Mouse (Mus musculus) forebrain, embryonic 16.5 days (tissue): ENCODE results near the gene 1110008P14Rik. TPM values are rescaled to one million over a fixed set of nuclear protein-coding genes. Genes with fewer than 3 reads are reported as not detected.
"Not testable (repeated sequence)": the region's sequence is repeated elsewhere in the genome, so short reads cannot be mapped to it uniquely, and the experiment has no call there.

Source experiments
- ATAC-seq: fragments of 200-750 bp; cut with Nextera tagmentation; 2 replicates; pipeline ENCODE4 v1.8.0; 2017; ENCODE audit warnings: mild to moderate bottlenecking, moderate library complexity
- H3K27ac ChIP-seq: fragments of 300-500 bp; sonication (generic); 2 replicates; pipeline ENCODE4 v1.5.1; 2014; ENCODE audit warnings: low read length, control low read depth
- H3K27me3 ChIP-seq: fragments of 300-500 bp; sonication (generic); replicated peaks from 2 replicates; pipeline ENCODE4 v1.6.1; 2014; ENCODE audit warnings: low read length; ENCODE audit not compliant: control insufficient read depth, insufficient read depth
- H3K36me3 ChIP-seq: fragments of 300-500 bp; sonication (generic); 2 replicates; pipeline ENCODE4 v1.6.1; 2014; ENCODE audit not compliant: control insufficient read depth, insufficient read depth
- H3K4me1 ChIP-seq: fragments of 300-500 bp; sonication (generic); replicated peaks from 2 replicates; pipeline ENCODE4 v1.6.1; 2014; ENCODE audit warnings: low read length; ENCODE audit not compliant: control insufficient read depth, insufficient read depth
- H3K4me2 ChIP-seq: fragments of 300-500 bp; sonication (generic); 2 replicates; pipeline ENCODE4 v1.6.1; 2014; ENCODE audit warnings: mild to moderate bottlenecking, low read length, control low read depth
- H3K4me3 ChIP-seq: fragments of 300-500 bp; sonication (generic); replicated peaks from 2 replicates; pipeline ENCODE4 v1.5.1; 2014; ENCODE audit warnings: mild to moderate bottlenecking, low read length, control low read depth
- H3K9ac ChIP-seq: fragments of 300-500 bp; sonication (generic); replicated peaks from 2 replicates; pipeline ENCODE4 v1.6.1; 2014; ENCODE audit warnings: low read depth, low read length, control low read depth
- H3K9me3 ChIP-seq: fragments of 300-500 bp; sonication (generic); 2 replicates; pipeline ENCODE4 v1.6.1; 2016; ENCODE audit warnings: low read length; ENCODE audit not compliant: control insufficient read depth
- WGBS: fragments of 180-500 bp; shearing (Covaris S2); extraction: QIAGEN DNeasy Blood & Tissue Kit; methylation state at CpG from one replicate; pipeline ENCODE4 v1.1.7; 2014; 5-methylcytosine and 5-hydroxymethylcytosine counted together
- polyA plus RNA-seq: library from polyadenylated mRNA; unstranded; fragments of >200 nt; fragmentation: Nextera tagmentation; extraction: Ambion mirVana; gene quantifications from 2 replicates; pipeline ENCODE4 v1.2.1, GENCODE M21; 2015

The 1110008P14Rik gene
- polyA plus RNA-seq, 1 experiment from 2014 or later = 77.7 TPM

DNA sequence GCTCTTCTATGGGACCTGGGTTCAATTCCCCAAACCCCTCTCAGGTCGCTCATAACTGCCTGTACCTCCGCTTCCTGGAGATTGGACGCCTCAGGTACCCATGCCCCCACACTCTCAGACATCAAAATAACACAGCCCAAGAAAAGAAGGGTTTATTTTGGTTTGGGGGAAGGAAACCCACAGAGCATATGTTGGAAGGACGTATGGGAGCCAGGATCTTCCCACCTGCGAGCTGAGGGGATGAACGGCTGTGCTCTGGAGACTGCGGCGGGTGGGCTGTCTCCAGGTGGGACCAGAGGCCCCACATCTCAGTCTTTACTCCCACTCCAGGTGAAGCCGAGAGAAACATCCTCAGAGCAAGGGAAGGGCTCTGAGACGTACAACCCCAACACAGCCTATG is 4.8 kb downstream of the 1110008P14Rik start:
- H3K4me2 ChIP-seq = no peak overlapping the region
- H3K4me1 ChIP-seq = peaks cover 4% of the 10 kb centered on the region
- no peak overlapping the region for H3K4me3 ChIP-seq
- H3K27ac ChIP-seq = no peak overlapping the region
- H3K36me3 ChIP-seq = peaks cover 47% of the 10 kb centered on the region
- no peaks in the 10 kb centered on the region for H3K27me3 ChIP-seq
- ATAC-seq = no peak
- H3K9ac ChIP-seq = no peak overlapping the region
- whole genome bisulfite sequencing = 93% methylated on average over 10 of the region's 10 CpGs
- H3K9me3 ChIP-seq = no peaks in the 10 kb centered on the region

DNA sequence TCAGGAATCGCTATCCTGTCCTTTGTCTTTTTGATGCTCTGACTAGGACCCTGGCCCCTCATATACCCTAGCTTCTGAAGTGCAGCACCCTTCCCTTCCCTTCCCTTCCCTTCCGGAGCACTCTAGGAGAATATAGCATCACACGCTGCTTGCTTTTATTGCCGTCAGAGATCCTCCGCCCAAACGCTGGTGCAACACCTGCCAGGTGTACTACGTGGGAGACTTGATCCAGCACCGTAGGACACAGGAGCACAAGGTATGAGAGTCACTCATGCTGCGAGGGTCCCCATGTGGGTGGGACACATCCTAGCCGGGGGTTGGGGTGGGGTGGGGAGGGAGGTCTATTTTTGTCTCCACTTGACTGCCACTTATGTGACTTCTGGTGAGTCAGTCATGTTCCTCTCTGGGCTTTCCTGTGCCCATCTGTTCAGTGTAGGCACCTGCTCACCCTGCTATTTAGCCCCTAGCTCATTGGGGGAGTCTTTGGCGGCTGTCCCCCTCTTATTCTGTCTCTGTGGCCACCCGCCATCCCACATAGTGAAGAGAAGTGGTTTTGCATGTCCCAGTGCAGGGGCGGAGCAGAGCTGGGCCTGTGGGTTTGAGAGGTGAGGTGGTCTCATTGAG is 6.3 kb downstream of the 1110008P14Rik start:
- 95% methylated on average over 13 of the region's 13 CpGs for WGBS
- H3K4me1 ChIP-seq = no peaks in the 10 kb centered on the region

DNA sequence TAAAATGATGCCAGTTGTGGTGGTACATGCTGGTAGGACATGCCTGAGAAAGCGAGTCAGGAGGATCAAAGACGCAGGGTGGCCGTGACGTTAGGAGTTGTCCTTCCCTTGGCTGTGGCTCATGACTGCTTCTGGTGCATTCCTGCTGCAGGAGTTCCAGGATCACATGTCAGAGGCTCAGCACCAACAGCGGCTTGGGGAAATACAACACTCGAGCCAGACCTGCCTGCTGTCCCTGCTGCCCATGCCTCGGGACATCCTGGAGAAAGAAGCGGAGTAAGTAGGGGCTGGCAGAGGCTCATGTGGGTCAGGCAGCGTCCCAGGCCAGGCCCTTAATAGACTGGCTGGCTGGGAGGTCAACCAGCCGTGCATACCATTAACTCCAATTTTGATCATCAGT is 7.5 kb downstream of the 1110008P14Rik start:
- ATAC-seq = no peak
- Histone ChIP-seq H3K36me3 (peaks cover 55% of the 10 kb centered on the region), H3K9ac (no peak overlapping the region), H3K9me3 (no peaks in the 10 kb centered on the region), H3K4me3 (no peak overlapping the region), H3K27me3 (no peaks in the 10 kb centered on the region), H3K4me2 (no peak overlapping the region), H3K27ac (no peak overlapping the region), H3K4me1 (no peaks in the 10 kb centered on the region)
- 92% methylated on average over 10 of the region's 10 CpGs for WGBS

More for the DNA sequence above, 6.3 kb downstream of the 1110008P14Rik start:
- H3K4me3 ChIP-seq = no peak overlapping the region
- H3K9me3 ChIP-seq = no peaks in the 10 kb centered on the region
- H3K9ac ChIP-seq = no peak overlapping the region
- ATAC-seq = no peak
- no peak overlapping the region for H3K4me2 ChIP-seq
- H3K27me3 ChIP-seq = no peaks in the 10 kb centered on the region
- H3K27ac ChIP-seq = no peak overlapping the region
- H3K36me3 ChIP-seq = peaks cover 52% of the 10 kb centered on the region

DNA sequence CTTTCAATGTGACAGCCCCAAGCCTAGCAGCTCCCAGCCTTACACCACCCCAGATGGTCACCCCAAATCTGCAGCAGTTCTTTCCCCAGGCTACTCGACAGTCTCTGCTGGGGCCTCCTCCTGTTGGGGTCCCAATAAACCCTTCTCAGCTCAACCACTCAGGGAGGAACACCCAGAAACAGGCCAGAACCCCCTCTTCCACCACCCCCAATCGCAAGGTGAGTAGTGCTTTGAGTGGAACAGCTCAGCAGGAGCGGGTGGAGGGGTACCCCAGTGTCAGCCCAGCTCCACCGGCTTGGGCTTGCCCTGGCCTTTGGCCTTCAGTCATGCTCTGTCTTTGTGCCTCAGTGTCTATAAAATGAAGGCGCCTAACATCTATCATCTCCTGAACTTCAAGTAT is 14.4 kb downstream of the 1110008P14Rik start:
- WGBS = 98% methylated on average over 5 of the region's 5 CpGs
- H3K27me3 ChIP-seq = no peaks in the 10 kb centered on the region
- peaks cover 27% of the 10 kb centered on the region for H3K36me3 ChIP-seq

DNA sequence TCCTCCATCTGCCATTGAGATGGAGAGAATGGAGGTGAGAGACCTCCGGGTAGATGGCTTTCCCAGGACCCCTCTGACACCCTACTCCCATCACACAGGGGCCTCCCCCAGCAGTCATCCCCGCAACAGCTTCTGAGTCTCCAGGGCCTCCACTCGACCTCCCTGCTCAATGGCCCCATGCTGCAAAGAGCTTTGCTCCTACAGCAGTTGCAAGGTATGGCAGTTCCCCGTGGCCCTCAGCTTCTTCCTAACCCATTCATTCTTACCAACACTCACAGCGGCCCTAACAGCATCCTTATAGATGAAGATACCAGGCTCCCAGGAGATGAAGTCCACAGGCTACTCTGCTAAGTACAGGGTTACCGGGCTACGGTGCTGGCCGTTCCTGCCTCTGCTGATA is 17.6 kb downstream of the 1110008P14Rik start:
- H3K9ac ChIP-seq = no peak overlapping the region; the same call in 1 of the 2 replicates
- no peak overlapping the region for H3K27ac ChIP-seq
- no peak for ATAC-seq
- peak overlapping the region; percentile 96 for H3K4me3 ChIP-seq
- H3K4me1 ChIP-seq = peaks cover 23% of the 10 kb centered on the region
- H3K4me2 ChIP-seq = peak overlapping the region; percentile 86
- no peaks in the 10 kb centered on the region for H3K9me3 ChIP-seq
- H3K27me3 ChIP-seq = peaks cover 10% of the 10 kb centered on the region
- H3K36me3 ChIP-seq = peaks cover 14% of the 10 kb centered on the region
- 83% methylated on average over 8 of the region's 8 CpGs for WGBS

More for the DNA sequence above, 14.4 kb downstream of the 1110008P14Rik start:
- Histone ChIP-seq H3K9ac (no peak overlapping the region), H3K4me2 (no peak overlapping the region), H3K4me1 (peaks cover 11% of the 10 kb centered on the region), H3K4me3 (no peak overlapping the region), H3K27ac (no peak overlapping the region), H3K9me3 (no peaks in the 10 kb centered on the region)
- ATAC-seq = no peak

DNA sequence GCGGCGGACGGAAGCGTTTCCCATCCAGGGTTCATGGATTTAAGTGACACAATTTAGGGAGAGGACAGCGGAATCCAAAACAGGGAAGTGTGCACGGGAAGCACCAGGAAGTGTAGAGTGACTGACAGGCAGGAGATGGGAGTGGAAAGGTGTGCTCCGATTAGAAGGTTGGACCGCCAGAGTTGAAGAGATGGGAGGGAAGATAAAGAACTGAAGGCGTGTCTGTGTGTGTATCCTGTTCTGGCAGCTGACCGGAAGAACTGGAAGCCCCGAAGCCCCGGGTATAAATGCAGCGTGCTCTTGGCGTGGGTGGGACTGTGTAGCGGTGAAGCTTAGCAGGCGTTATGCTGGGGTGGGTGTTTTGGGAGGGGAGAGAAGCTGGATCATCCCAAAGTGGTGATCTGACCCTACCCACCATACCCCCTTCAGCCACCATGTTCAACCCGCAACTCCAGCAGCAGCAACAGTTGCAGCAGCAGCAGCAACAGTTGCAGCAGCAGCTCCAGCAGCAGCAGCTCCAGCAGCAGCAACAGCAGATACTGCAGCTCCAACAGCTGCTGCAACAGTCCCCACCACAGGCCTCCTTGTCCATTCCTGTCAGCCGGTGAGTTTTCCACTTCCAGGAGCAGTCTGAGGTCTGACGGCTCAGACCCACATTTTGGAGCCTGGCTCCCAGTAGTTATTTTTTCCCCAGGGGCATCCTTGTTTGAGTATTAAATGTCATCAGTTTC is 18.2 kb downstream of the 1110008P14Rik start:
- H3K36me3 ChIP-seq = peaks cover 14% of the 10 kb centered on the region
- peaks cover 23% of the 10 kb centered on the region for H3K4me1 ChIP-seq
- H3K27ac ChIP-seq = peak overlapping the region; percentile 79
- H3K27me3 ChIP-seq = peaks cover 10% of the 10 kb centered on the region
- peak; percentile 32 for ATAC-seq
- no peaks in the 10 kb centered on the region for H3K9me3 ChIP-seq
- peak overlapping the region; percentile 86 for H3K4me2 ChIP-seq
- peak overlapping the region; percentile 96 for H3K4me3 ChIP-seq
- whole genome bisulfite sequencing = 8% methylated on average over 19 of the region's 19 CpGs
- H3K9ac ChIP-seq = peak overlapping the region; percentile 95

DNA sequence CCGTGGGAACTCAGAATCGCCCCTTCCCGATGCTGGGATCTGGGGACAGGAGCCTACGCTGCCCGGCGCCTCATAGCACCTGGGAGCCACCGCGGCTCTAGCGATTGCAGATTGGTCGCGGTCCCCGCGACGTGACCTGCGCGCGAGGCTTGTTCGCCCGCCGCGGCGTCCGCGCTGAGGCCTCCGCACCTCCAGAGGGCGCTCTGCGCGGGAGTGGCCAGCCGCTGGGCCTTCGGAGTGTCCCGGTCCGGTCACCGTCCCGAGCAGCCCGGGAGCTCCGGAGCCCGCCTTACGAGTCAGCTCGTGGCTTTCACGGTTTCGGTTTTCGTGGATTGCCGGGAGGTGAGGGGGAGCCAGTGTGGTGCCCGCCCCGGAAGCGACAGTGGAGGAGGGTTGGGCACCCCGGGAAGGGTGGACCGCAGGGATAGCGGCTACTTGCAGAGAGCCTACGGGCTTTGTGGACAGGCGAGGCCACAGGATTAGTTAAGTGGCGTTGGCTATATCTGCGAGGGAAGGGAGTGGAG is 18.9 kb downstream of the 1110008P14Rik start:
- Histone ChIP-seq H3K36me3 (peaks cover 9% of the 10 kb centered on the region), H3K9ac (peak overlapping the region; percentile 95), H3K4me2 (peak overlapping the region; percentile 86), H3K4me3 (peak overlapping the region; percentile 96), H3K4me1 (peaks cover 23% of the 10 kb centered on the region), H3K27ac (peak overlapping the region; percentile 79), H3K9me3 (no peaks in the 10 kb centered on the region), H3K27me3 (peaks cover 10% of the 10 kb centered on the region)
- ATAC-seq = peak; percentile 76
- under 1% methylated on average over 53 of the region's 53 CpGs for WGBS

DNA sequence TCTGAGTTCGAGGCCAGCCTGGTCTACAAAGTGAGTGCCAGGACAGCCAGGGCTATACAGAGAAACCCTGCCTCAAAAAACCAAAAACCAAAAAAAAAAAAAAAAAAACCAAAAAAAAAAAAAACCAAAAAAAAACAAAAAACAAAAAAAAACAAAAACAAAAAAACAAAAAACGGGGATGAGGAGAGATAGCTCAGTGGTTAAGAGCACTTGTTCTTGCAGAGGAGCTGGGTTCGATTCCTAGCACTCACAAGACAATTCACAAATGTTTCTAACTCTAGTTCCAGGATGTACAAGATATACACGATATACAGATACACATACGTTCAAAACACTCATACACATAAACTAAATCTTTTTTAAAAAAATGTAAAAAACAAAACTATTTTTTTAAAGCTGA is 19.5 kb downstream of the 1110008P14Rik start:
- Histone ChIP-seq H3K4me2 (peak overlapping the region; percentile 86), H3K4me3 (peak overlapping the region; percentile 96), H3K27me3 (peaks cover 10% of the 10 kb centered on the region), H3K4me1 (peaks cover 23% of the 10 kb centered on the region)
- not testable (repeated sequence) for H3K27ac ChIP-seq, ATAC-seq, H3K9me3 ChIP-seq, H3K9ac ChIP-seq, H3K36me3 ChIP-seq
- WGBS = 40% methylated on average over 5 of the region's 5 CpGs

DNA sequence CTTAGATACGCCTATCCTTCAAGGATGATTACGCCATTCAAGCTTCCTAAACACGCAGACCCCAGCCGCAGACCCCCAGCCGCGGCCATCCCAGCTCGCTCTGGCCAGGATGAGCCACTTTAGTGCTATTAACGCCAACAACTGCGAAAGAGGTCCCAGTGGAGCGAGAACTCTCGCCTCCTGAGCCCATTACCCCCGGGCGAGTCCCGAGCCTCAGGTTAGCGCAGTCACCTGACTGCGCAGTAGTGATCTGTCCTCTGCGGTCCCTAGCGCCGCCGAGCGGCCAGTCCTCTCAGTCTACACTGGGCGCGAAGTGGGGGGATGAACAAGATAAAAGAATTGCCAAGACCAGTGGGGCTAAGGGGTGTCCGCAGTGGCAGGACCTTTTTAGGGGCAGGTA is 20.3 kb downstream of the 1110008P14Rik start:
- H3K4me3 ChIP-seq = peak overlapping the region; percentile 33
- peaks cover 10% of the 10 kb centered on the region for H3K27me3 ChIP-seq
- no peaks in the 10 kb centered on the region for H3K36me3 ChIP-seq
- H3K27ac ChIP-seq = no peak overlapping the region
- H3K9ac ChIP-seq = 0 out of 2 replicates have a peak overlapping the region, but pooled peaks have one; percentile 7
- peaks cover 23% of the 10 kb centered on the region for H3K4me1 ChIP-seq
- no peaks in the 10 kb centered on the region for H3K9me3 ChIP-seq
- under 1% methylated on average over 24 of the region's 24 CpGs for WGBS
- H3K4me2 ChIP-seq = peak overlapping the region; percentile 56
- peak; percentile 39 for ATAC-seq
